Mouse (Mus musculus) neural tube, embryonic 10.5 days (tissue): ENCODE data around the gene Hapln2.

Experiments
- DNase-seq: peaks from one replicate; pipeline ENCODE4 v3.0.0-alpha.2; 2017; ENCODE audit warnings: low spot score; ENCODE audit errors: extremely low spot score

Hapln2 gene

GRCm38 (mm10) chr3:87981894-87982835, 45.2 kb downstream of the Hapln2 start:
- DNase-seq = no peak

GRCm38 (mm10) chr3:87981214-87981760, 46.1 kb downstream of the Hapln2 start:
- DNase-seq = no peak

- no peak for DNase-seq
Measured at GRCm38 (mm10) chr3:87980728-87981127, 46.7 kb downstream of the Hapln2 start.

GRCm38 (mm10) chr3:87980085-87980484, 47.3 kb downstream of the Hapln2 start:
- no peak for DNase-seq

- no peak for DNase-seq
Measured at GRCm38 (mm10) chr3:87979493-87979892, 47.9 kb downstream of the Hapln2 start.

- DNase-seq = peak; percentile 83
Measured at GRCm38 (mm10) chr3:87974381-87974987, 52.9 kb downstream of the Hapln2 start.

GRCm38 (mm10) chr3:87973593-87974380, 53.6 kb downstream of the Hapln2 start:
- DNase-seq = no peak

- DNase-seq = peak; percentile 40
Measured at GRCm38 (mm10) chr3:87972776-87973175, 54.6 kb downstream of the Hapln2 start.

- peak; percentile 59 for DNase-seq
Measured at GRCm38 (mm10) chr3:87972203-87972664, 55.1 kb downstream of the Hapln2 start.
